Mouse (Mus musculus) forebrain, postnatal 0 days (tissue): ENCODE results near the gene Phox2b. TPM values are rescaled to one million over a fixed set of nuclear protein-coding genes. Genes with fewer than 3 reads are reported as not detected.

Experiments
- ATAC-seq: fragments of 200-750 bp; cut with Nextera tagmentation; 2 replicates; pipeline ENCODE4 v1.8.0; 2017; ENCODE audit warnings: mild to moderate bottlenecking, moderate library complexity
- DNase-seq: peaks from one replicate; pipeline ENCODE4 v3.0.0-alpha.2; 2015
- H3K27ac ChIP-seq: fragments of 300-500 bp; sonication (generic); 2 replicates; pipeline ENCODE4 v1.5.1; 2014; ENCODE audit warnings: low read depth, mild to moderate bottlenecking, antibody characterized with exemption, low read length, moderate library complexity, mixed read lengths
- H3K27me3 ChIP-seq: fragments of 300-500 bp; sonication (generic); 2 replicates; pipeline ENCODE4 v1.6.1; 2014; ENCODE audit warnings: mild to moderate bottlenecking, low read length, mixed read lengths; ENCODE audit not compliant: insufficient read depth
- H3K36me3 ChIP-seq: fragments of 300-500 bp; sonication (generic); 2 replicates; pipeline ENCODE4 v1.6.1; 2014; ENCODE audit warnings: mild to moderate bottlenecking, moderate library complexity; ENCODE audit not compliant: insufficient read depth
- H3K4me1 ChIP-seq: fragments of 300-500 bp; sonication (generic); 2 replicates; pipeline ENCODE4 v1.6.1; 2014; ENCODE audit warnings: antibody characterized with exemption; ENCODE audit not compliant: insufficient read depth
- H3K4me2 ChIP-seq: fragments of 300-500 bp; sonication (generic); 2 replicates; pipeline ENCODE4 v1.6.1; 2014; ENCODE audit warnings: low read depth, mild to moderate bottlenecking, moderate library complexity
- H3K4me3 ChIP-seq: fragments of 300-500 bp; sonication (generic); 2 replicates; pipeline ENCODE4 v1.5.1; 2014; ENCODE audit warnings: low read depth, low read length, mixed read lengths
- H3K9ac ChIP-seq: fragments of 300-500 bp; sonication (generic); 2 replicates; pipeline ENCODE4 v1.6.1; 2014; ENCODE audit warnings: mild to moderate bottlenecking
- H3K9me3 ChIP-seq: fragments of 300-500 bp; sonication (generic); 2 replicates; pipeline ENCODE4 v1.6.1; 2016; ENCODE audit warnings: low read length
- CTCF ChIP-seq: sonication (generic); IDR thresholded peaks from 2 replicates; pipeline ENCODE4 v1.5.1; 2016; ENCODE audit warnings: antibody characterized with exemption, control low read depth, low read depth
- WGBS: fragments of 180-500 bp; shearing (Covaris S2); extraction: QIAGEN DNeasy Blood & Tissue Kit; methylation state at CpG from one replicate; pipeline ENCODE4 v1.1.7; 2014; 5-methylcytosine and 5-hydroxymethylcytosine counted together
- polyA plus RNA-seq: library from polyadenylated mRNA; unstranded; fragments of >200 nt; fragmentation: Nextera tagmentation; extraction: Ambion mirVana; gene quantifications from 2 replicates; pipeline ENCODE4 v1.2.1, GENCODE M21; 2015
- total RNA-seq: library from RNA; depleted of rRNA; stranded (reverse); fragments of >200 nt; gene quantifications from 2 replicates; pipeline ENCODE4 v1.2.3, GENCODE M21; 2014

Gene Phox2b
- total and polyA plus RNA-seq, 2 experiments from 2014 or later, result not detected

- Histone ChIP-seq H3K9me3 (no peaks in the 10 kb centered on the region), H3K4me2 (no peak overlapping the region), H3K9ac (no peak overlapping the region), H3K36me3 (no peaks in the 10 kb centered on the region), H3K4me1 (no peaks in the 10 kb centered on the region), H3K4me3 (no peak overlapping the region), H3K27me3 (peaks cover 76% of the 10 kb centered on the region), H3K27ac (no peak overlapping the region)
- DNase-seq (peak; percentile 71), ATAC-seq (no peak)
- WGBS, result 2% methylated on average over 41 of the region's 41 CpGs
- TF ChIP-seq CTCF, result no peak
These were observed 1.7 kb downstream of the Phox2b start for GRCm38 (mm10) chr5:67097106-67098050.

- WGBS, result under 1% methylated on average over 28 of the region's 28 CpGs
- H3K4me3 ChIP-seq, result peak overlapping the region; percentile 5; the same call in 1 of the 2 replicates
- no peak overlapping the region for H3K9ac ChIP-seq
- no peaks in the 10 kb centered on the region for H3K36me3 ChIP-seq
- peaks cover 73% of the 10 kb centered on the region for H3K27me3 ChIP-seq
- no peak overlapping the region for H3K27ac ChIP-seq
- no peaks in the 10 kb centered on the region for H3K9me3 ChIP-seq
- no peak overlapping the region for H3K4me2 ChIP-seq
- H3K4me1 ChIP-seq, result no peaks in the 10 kb centered on the region
- no peak for ATAC-seq
- no peak for TF ChIP-seq CTCF
- DNase-seq, result peak; percentile 35
These were observed 2.7 kb downstream of the Phox2b start for GRCm38 (mm10) chr5:67096378-67096771.

GRCm38 (mm10) chr5:67095651-67096377, 3.3 kb downstream of the Phox2b start:
- Histone ChIP-seq H3K36me3 (no peaks in the 10 kb centered on the region), H3K9me3 (no peaks in the 10 kb centered on the region), H3K27me3 (peaks cover 68% of the 10 kb centered on the region), H3K4me1 (no peaks in the 10 kb centered on the region), H3K27ac (no peak overlapping the region), H3K4me2 (no peak overlapping the region), H3K4me3 (peak overlapping the region; percentile 5; the same call in 1 of the 2 replicates), H3K9ac (no peak overlapping the region)
- peak; percentile 35 for DNase-seq
- TF ChIP-seq CTCF, result no peak
- WGBS, result under 1% methylated on average over 45 of the region's 47 CpGs
- no peak for ATAC-seq

- DNase-seq (no peak), ATAC-seq (no peak)
- Histone ChIP-seq H3K27me3 (peaks cover 72% of the 10 kb centered on the region), H3K4me3 (no peak overlapping the region), H3K4me1 (no peaks in the 10 kb centered on the region), H3K27ac (no peak overlapping the region), H3K4me2 (no peak overlapping the region), H3K36me3 (no peaks in the 10 kb centered on the region), H3K9ac (no peak overlapping the region), H3K9me3 (no peaks in the 10 kb centered on the region)
- no peak for TF ChIP-seq CTCF
- WGBS, result under 1% methylated on average over 15 of the region's 15 CpGs
These were observed 3.9 kb downstream of the Phox2b start for GRCm38 (mm10) chr5:67095153-67095552.

GRCm38 (mm10) chr5:67093991-67094390, 5.1 kb downstream of the Phox2b start:
- Histone ChIP-seq H3K9ac (no peak overlapping the region), H3K27ac (no peak overlapping the region), H3K9me3 (no peaks in the 10 kb centered on the region), H3K4me1 (no peaks in the 10 kb centered on the region), H3K4me2 (no peak overlapping the region), H3K4me3 (no peak overlapping the region), H3K27me3 (peaks cover 66% of the 10 kb centered on the region), H3K36me3 (no peaks in the 10 kb centered on the region)
- TF ChIP-seq CTCF, result no peak
- ATAC-seq (no peak), DNase-seq (no peak)
- WGBS, result 18% methylated on average over 2 of the region's 2 CpGs

GRCm38 (mm10) chr5:67091766-67092165, 7.3 kb downstream of the Phox2b start:
- DNase-seq (peak; percentile 71), ATAC-seq (peak; percentile 85)
- no peaks in the 10 kb centered on the region for H3K36me3 ChIP-seq
- H3K9me3 ChIP-seq, result no peaks in the 10 kb centered on the region
- no peaks in the 10 kb centered on the region for H3K4me1 ChIP-seq
- no peak overlapping the region for H3K4me2 ChIP-seq
- H3K9ac ChIP-seq, result no peak overlapping the region
- 6% methylated on average over 4 of the region's 4 CpGs for WGBS
- no peak overlapping the region for H3K4me3 ChIP-seq
- no peak overlapping the region for H3K27ac ChIP-seq
- TF ChIP-seq CTCF, result no peak
- H3K27me3 ChIP-seq, result peaks cover 47% of the 10 kb centered on the region

GRCm38 (mm10) chr5:67090856-67091255, 8.2 kb downstream of the Phox2b start:
- TF ChIP-seq CTCF, result no peak
- Histone ChIP-seq H3K9me3 (no peaks in the 10 kb centered on the region), H3K27me3 (peaks cover 42% of the 10 kb centered on the region), H3K9ac (no peak overlapping the region), H3K4me1 (no peaks in the 10 kb centered on the region), H3K27ac (no peak overlapping the region), H3K4me2 (no peak overlapping the region), H3K4me3 (no peak overlapping the region), H3K36me3 (no peaks in the 10 kb centered on the region)
- ATAC-seq, result no peak
- no peak for DNase-seq
- 79% methylated on average over 5 of the region's 5 CpGs for WGBS
